Mouse (Mus musculus): Measurements from ENCODE around the gene Grik1. TPM values are rescaled to one million over a fixed set of nuclear protein-coding genes. Genes with fewer than 3 reads are reported as not detected.

Grik1 gene
- polyA plus RNA-seq, 1 experiment from 2014 or later, result 0.02 TPM

GRCm38 (mm10) chr16:88141594-88141993, 148.5 kb downstream of the Grik1 start:
- no peak for ATAC-seq (ENCODE audit: low read depth)
- Histone ChIP-seq H3K9ac (no peak overlapping the region), H3K27ac (no peak overlapping the region), H3K27me3 (no peaks in the 10 kb centered on the region), H3K4me1 (replicated peaks) (no peaks in the 10 kb centered on the region), H3K36me3 (no peaks in the 10 kb centered on the region), H3K9me3 (replicated peaks) (no peaks in the 10 kb centered on the region), H3K4me2 (no peak overlapping the region), H3K4me3 (replicated peaks) (no peak overlapping the region)
- WGBS (ENCODE audit: insufficient replicate concordance), result 88% methylated on average over 2 of the region's 2 CpGs
- DNase-seq, result no peak

- Histone ChIP-seq H3K27me3 (no peaks in the 10 kb centered on the region), H3K4me3 (replicated peaks) (no peak overlapping the region), H3K27ac (no peak overlapping the region), H3K9ac (no peak overlapping the region), H3K36me3 (no peaks in the 10 kb centered on the region), H3K4me1 (replicated peaks) (no peaks in the 10 kb centered on the region), H3K9me3 (replicated peaks) (no peaks in the 10 kb centered on the region), H3K4me2 (no peak overlapping the region)
- 31% methylated on average over 1 of the region's 1 CpGs for WGBS (ENCODE audit: insufficient replicate concordance)
- DNase-seq (no peak), ATAC-seq (ENCODE audit: low read depth) (no peak)
Observed at GRCm38 (mm10) chr16:88138913-88139312, 151.2 kb downstream of the Grik1 start.

GRCm38 (mm10) chr16:88132919-88133318, 157.1 kb downstream of the Grik1 start:
- H3K9me3 ChIP-seq (replicated peaks), result no peaks in the 10 kb centered on the region
- H3K36me3 ChIP-seq, result no peaks in the 10 kb centered on the region
- DNase-seq (no peak), ATAC-seq (ENCODE audit: low read depth) (no peak)
- H3K4me2 ChIP-seq, result no peak overlapping the region
- no peak overlapping the region for H3K9ac ChIP-seq
- WGBS (ENCODE audit: insufficient replicate concordance), result 38% methylated on average over 2 of the region's 2 CpGs
- H3K27me3 ChIP-seq, result no peaks in the 10 kb centered on the region
- H3K4me1 ChIP-seq (replicated peaks), result no peaks in the 10 kb centered on the region
- H3K4me3 ChIP-seq (replicated peaks), result no peak overlapping the region
- H3K27ac ChIP-seq, result no peak overlapping the region

- WGBS (ENCODE audit: insufficient replicate concordance), result 37% methylated on average over 3 of the region's 3 CpGs
- H3K9me3 ChIP-seq (replicated peaks), result no peaks in the 10 kb centered on the region
- H3K27me3 ChIP-seq, result no peaks in the 10 kb centered on the region
- ATAC-seq (ENCODE audit: low read depth) (no peak), DNase-seq (no peak)
- no peak overlapping the region for H3K27ac ChIP-seq
- no peak overlapping the region for H3K9ac ChIP-seq
- H3K36me3 ChIP-seq, result no peaks in the 10 kb centered on the region
- no peak overlapping the region for H3K4me2 ChIP-seq
- H3K4me3 ChIP-seq (replicated peaks), result no peak overlapping the region
- no peaks in the 10 kb centered on the region for H3K4me1 ChIP-seq (replicated peaks)
Observed at GRCm38 (mm10) chr16:88131103-88131502, 159.0 kb downstream of the Grik1 start.

- Histone ChIP-seq H3K36me3 (no peaks in the 10 kb centered on the region), H3K4me3 (replicated peaks) (no peak overlapping the region), H3K9ac (no peak overlapping the region), H3K27me3 (no peaks in the 10 kb centered on the region), H3K27ac (no peak overlapping the region), H3K4me1 (replicated peaks) (no peaks in the 10 kb centered on the region), H3K9me3 (replicated peaks) (no peaks in the 10 kb centered on the region), H3K4me2 (no peak overlapping the region)
- 34% methylated on average over 4 of the region's 4 CpGs for WGBS (ENCODE audit: insufficient replicate concordance)
- ATAC-seq (ENCODE audit: low read depth) (no peak), DNase-seq (no peak)
Observed at GRCm38 (mm10) chr16:88125098-88125497, 165.0 kb downstream of the Grik1 start.

GRCm38 (mm10) chr16:88112551-88113138, 177.4 kb downstream of the Grik1 start:
- 62% methylated on average over 8 of the region's 8 CpGs for WGBS (ENCODE audit: insufficient replicate concordance)
- H3K4me3 ChIP-seq (replicated peaks), result no peak overlapping the region

GRCm38 (mm10) chr16:88111459-88111858, 178.6 kb downstream of the Grik1 start:
- no peak for DNase-seq
- H3K36me3 ChIP-seq, result no peaks in the 10 kb centered on the region
- WGBS (ENCODE audit: insufficient replicate concordance), result 68% methylated on average over 3 of the region's 3 CpGs
- H3K4me2 ChIP-seq, result no peak overlapping the region
- no peaks in the 10 kb centered on the region for H3K9me3 ChIP-seq (replicated peaks)
- no peaks in the 10 kb centered on the region for H3K27me3 ChIP-seq
- ATAC-seq (ENCODE audit: low read depth), result no peak
- H3K4me3 ChIP-seq (replicated peaks), result no peak overlapping the region
- no peaks in the 10 kb centered on the region for H3K4me1 ChIP-seq (replicated peaks)
- H3K9ac ChIP-seq, result no peak overlapping the region
- H3K27ac ChIP-seq, result no peak overlapping the region

More at GRCm38 (mm10) chr16:88112551-88113138, 177.4 kb downstream of the Grik1 start:
- ATAC-seq (ENCODE audit: low read depth), result no peak
- Histone ChIP-seq H3K36me3 (no peaks in the 10 kb centered on the region), H3K4me2 (no peak overlapping the region), H3K4me1 (replicated peaks) (no peaks in the 10 kb centered on the region), H3K27ac (no peak overlapping the region), H3K9ac (no peak overlapping the region), H3K9me3 (replicated peaks) (no peaks in the 10 kb centered on the region), H3K27me3 (no peaks in the 10 kb centered on the region)
- no peak for DNase-seq

- DNase-seq (no peak), ATAC-seq (ENCODE audit: low read depth) (no peak)
- H3K4me2 ChIP-seq, result no peak overlapping the region
- no peaks in the 10 kb centered on the region for H3K4me1 ChIP-seq (replicated peaks)
- H3K4me3 ChIP-seq (replicated peaks), result no peak overlapping the region
- no peak overlapping the region for H3K9ac ChIP-seq
- H3K27ac ChIP-seq, result no peak overlapping the region
- WGBS (ENCODE audit: insufficient replicate concordance), result 55% methylated on average over 5 of the region's 5 CpGs
- no peaks in the 10 kb centered on the region for H3K9me3 ChIP-seq (replicated peaks)
- H3K27me3 ChIP-seq, result no peaks in the 10 kb centered on the region
- no peaks in the 10 kb centered on the region for H3K36me3 ChIP-seq
Observed at GRCm38 (mm10) chr16:88094206-88094789, 195.8 kb downstream of the Grik1 start.

- H3K4me1 ChIP-seq (replicated peaks), result no peaks in the 10 kb centered on the region
- H3K9ac ChIP-seq, result no peak overlapping the region
- H3K9me3 ChIP-seq (replicated peaks), result no peaks in the 10 kb centered on the region
- no peaks in the 10 kb centered on the region for H3K27me3 ChIP-seq
- H3K27ac ChIP-seq, result no peak overlapping the region
- 72% methylated on average over 7 of the region's 7 CpGs for WGBS (ENCODE audit: insufficient replicate concordance)
- no peak overlapping the region for H3K4me2 ChIP-seq
- no peak overlapping the region for H3K4me3 ChIP-seq (replicated peaks)
- no peak for ATAC-seq (ENCODE audit: low read depth)
- H3K36me3 ChIP-seq, result no peaks in the 10 kb centered on the region
- DNase-seq, result no peak
Observed at GRCm38 (mm10) chr16:88087280-88087679, 202.8 kb downstream of the Grik1 start.

GRCm38 (mm10) chr16:88074716-88075115, 215.3 kb downstream of the Grik1 start:
- H3K27me3 ChIP-seq, result no peaks in the 10 kb centered on the region
- DNase-seq (no peak), ATAC-seq (ENCODE audit: low read depth) (no peak)
- no peaks in the 10 kb centered on the region for H3K9me3 ChIP-seq (replicated peaks)
- H3K27ac ChIP-seq, result no peak overlapping the region
- 46% methylated on average over 5 of the region's 5 CpGs for WGBS (ENCODE audit: insufficient replicate concordance)
- H3K4me1 ChIP-seq (replicated peaks), result no peaks in the 10 kb centered on the region
- H3K9ac ChIP-seq, result no peak overlapping the region
- no peak overlapping the region for H3K4me3 ChIP-seq (replicated peaks)
- H3K36me3 ChIP-seq, result no peaks in the 10 kb centered on the region
- no peak overlapping the region for H3K4me2 ChIP-seq

- Histone ChIP-seq H3K27me3 (no peaks in the 10 kb centered on the region), H3K36me3 (no peaks in the 10 kb centered on the region), H3K4me2 (no peak overlapping the region), H3K4me1 (replicated peaks) (no peaks in the 10 kb centered on the region), H3K27ac (no peak overlapping the region), H3K9ac (no peak overlapping the region), H3K9me3 (replicated peaks) (no peaks in the 10 kb centered on the region), H3K4me3 (replicated peaks) (no peak overlapping the region)
- ATAC-seq (ENCODE audit: low read depth) (no peak), DNase-seq (no peak)
- 66% methylated on average over 3 of the region's 3 CpGs for WGBS (ENCODE audit: insufficient replicate concordance)
Observed at GRCm38 (mm10) chr16:88060936-88061335, 229.1 kb downstream of the Grik1 start.

GRCm38 (mm10) chr16:88048121-88048520, 241.9 kb downstream of the Grik1 start:
- ATAC-seq (ENCODE audit: low read depth), result no peak
- H3K4me3 ChIP-seq (replicated peaks), result no peak overlapping the region
- 67% methylated on average over 10 of the region's 10 CpGs for WGBS (ENCODE audit: insufficient replicate concordance)

More at GRCm38 (mm10) chr16:88048121-88048520, 241.9 kb downstream of the Grik1 start:
- Histone ChIP-seq H3K36me3 (no peaks in the 10 kb centered on the region), H3K9ac (no peak overlapping the region), H3K27ac (no peak overlapping the region), H3K4me1 (replicated peaks) (no peaks in the 10 kb centered on the region), H3K27me3 (no peaks in the 10 kb centered on the region), H3K9me3 (replicated peaks) (no peaks in the 10 kb centered on the region), H3K4me2 (no peak overlapping the region)
- no peak for DNase-seq
